ENCODE assay signal across 8 mouse cellular contexts in the genomic region with DNA sequence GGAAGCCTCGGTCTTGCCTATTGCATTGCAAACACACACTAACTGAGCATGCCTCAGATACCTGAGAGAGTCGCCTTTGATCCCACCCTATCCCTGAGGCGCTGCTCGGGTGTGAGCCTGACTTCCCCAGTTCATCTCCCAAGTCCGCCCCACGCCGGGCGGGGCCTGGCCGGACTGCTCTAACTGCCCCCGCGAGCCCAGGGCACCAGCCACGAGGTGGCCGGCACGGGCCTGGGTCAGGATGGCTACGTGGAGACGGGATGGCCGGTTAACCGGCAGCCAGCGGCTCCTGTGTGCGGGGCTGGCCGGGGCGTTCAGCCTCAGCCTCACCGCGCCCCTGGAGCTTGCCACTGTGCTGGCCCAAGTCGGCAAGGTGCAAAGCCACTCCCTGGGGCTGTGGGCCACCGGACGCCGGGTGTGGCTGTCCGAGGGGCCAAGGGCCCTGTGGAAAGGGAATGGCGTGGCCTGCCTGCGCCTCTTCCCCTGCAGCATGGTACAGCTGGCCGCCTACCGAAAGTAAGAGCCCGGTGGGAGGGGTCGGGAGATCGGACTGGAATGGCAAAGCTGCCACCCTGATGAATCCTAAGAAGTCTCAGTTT. TPM values are rescaled to one million over a fixed set of nuclear protein-coding genes. Genes with fewer than 3 reads are reported as not detected.
A peak's percentile ranks its signal among the peaks of the same experiment; 100 is the strongest.
DNase-seq lines count a peak whose midpoint lies in the region; ATAC-seq and TF ChIP-seq lines count a peak whose summit lies in the region.

Slc25a43 (plus strand) TSS at position 157 of the 599 bp plus-strand sequence.

- WGBS in forebrain, embryonic 11.5 days, result 16% methylated on average over 31 of the region's 36 CpGs
- WGBS in hindbrain, embryonic 15.5 days, result 19% methylated on average over 32 of the region's 36 CpGs
- WGBS in liver, embryonic 11.5 days, result 13% methylated on average over 36 of the region's 36 CpGs

- H3K9me3 ChIP-seq in forebrain, embryonic 11.5 days (ENCODE audit: control insufficient read depth, low read length), result no peaks in the 10 kb centered on the region
- no peaks in the 10 kb centered on the region for H3K9me3 ChIP-seq in hindbrain, embryonic 15.5 days
- no peaks in the 10 kb centered on the region for H3K9me3 ChIP-seq in liver, embryonic 11.5 days (ENCODE audit: control insufficient read depth, low read length)

- H3K79me2 ChIP-seq in myocyte (ENCODE audit: control insufficient read depth, insufficient read depth), result no peaks in the 10 kb centered on the region

- peak; percentile 14 to 25 for DNase-seq in B cell, adult 2 months
- peak; percentile 46 for DNase-seq in MN1 (ENCODE audit: low spot score)
- DNase-seq in forebrain, embryonic 11.5 days (ENCODE audit: low spot score), result peak; percentile 57
- peak; percentile 41 for DNase-seq in liver, embryonic 11.5 days (ENCODE audit: low spot score)
- no peak for DNase-seq in right cerebral cortex, postnatal 36 days (ENCODE audit: low spot score in 2 of 2)
- DNase-seq in right cerebral cortex, postnatal 4 days, result no peak

- no peaks in the 10 kb centered on the region for H3K27me3 ChIP-seq in forebrain, embryonic 11.5 days (ENCODE audit: control insufficient read depth, insufficient read depth, low read length)
- no peaks in the 10 kb centered on the region for H3K27me3 ChIP-seq in hindbrain, embryonic 15.5 days
- no peaks in the 10 kb centered on the region for H3K27me3 ChIP-seq in liver, embryonic 11.5 days (replicated peaks; ENCODE audit: control insufficient read depth, insufficient read depth, low read length)
- no peaks in the 10 kb centered on the region for H3K27me3 ChIP-seq in myocyte (ENCODE audit: control insufficient read depth, insufficient read depth, insufficient read length)

- no peak within 1 kb of the TSS for H3K27ac ChIP-seq in forebrain, embryonic 11.5 days (ENCODE audit: low read depth, low read length)
- no peak within 1 kb of the TSS for H3K27ac ChIP-seq in hindbrain, embryonic 15.5 days (replicated peaks)
- no peak within 1 kb of the TSS for H3K27ac ChIP-seq in liver, embryonic 11.5 days (ENCODE audit: low read depth, low read length)

- H3K36me3 ChIP-seq in forebrain, embryonic 11.5 days (ENCODE audit: control insufficient read depth, insufficient read depth, low read length), result no peaks in the 10 kb centered on the region
- H3K36me3 ChIP-seq in hindbrain, embryonic 15.5 days, result no peaks in the 10 kb centered on the region
- no peaks in the 10 kb centered on the region for H3K36me3 ChIP-seq in liver, embryonic 11.5 days (ENCODE audit: control insufficient read depth, insufficient read depth, low read length)
- H3K36me3 ChIP-seq in myocyte (ENCODE audit: control insufficient read depth, insufficient read depth), result no peaks in the 10 kb centered on the region

- peak within 1 kb of the TSS; percentile 65 for H3K4me2 ChIP-seq in forebrain, embryonic 11.5 days (ENCODE audit: low read depth, low read length, severe bottlenecking)
- peak within 1 kb of the TSS; percentile 82 for H3K4me2 ChIP-seq in hindbrain, embryonic 15.5 days
- peak within 1 kb of the TSS; percentile 80 for H3K4me2 ChIP-seq in liver, embryonic 11.5 days
- H3K4me2 ChIP-seq in myocyte (ENCODE audit: low read depth), result peak within 1 kb of the TSS; percentile 62

- H3K4me1 ChIP-seq in forebrain, embryonic 11.5 days (replicated peaks; ENCODE audit: control insufficient read depth, insufficient read depth, low read length), result no peaks in the 10 kb centered on the region
- H3K4me1 ChIP-seq in hindbrain, embryonic 15.5 days (replicated peaks), result peaks cover 7% of the 10 kb centered on the region; the same call in 1 of the 2 replicates
- H3K4me1 ChIP-seq in liver, embryonic 11.5 days (replicated peaks; ENCODE audit: control insufficient read depth, insufficient read depth, low read length), result no peaks in the 10 kb centered on the region

- H3K4me3 ChIP-seq in forebrain, embryonic 11.5 days (ENCODE audit: low read depth, low read length), result peak within 1 kb of the TSS; percentile 29
- peak within 1 kb of the TSS; percentile 39 for H3K4me3 ChIP-seq in hindbrain, embryonic 15.5 days
- peak within 1 kb of the TSS; percentile 53 for H3K4me3 ChIP-seq in liver, embryonic 11.5 days (ENCODE audit: low read depth, low read length)
- H3K4me3 ChIP-seq in myocyte, result peak within 1 kb of the TSS; percentile 11

- TF ChIP-seq POLR2A in myocyte (IDR thresholded peaks at IDR 0.05; ENCODE audit: insufficient read length, low read depth), result peak; percentile 26

- 0 out of 2 replicates have a peak, but pooled peaks have one; percentile 24 for ATAC-seq in forebrain, embryonic 11.5 days (replicated peaks; ENCODE audit: low FRiP score)
- peak; percentile 76; the same call in 1 of the 2 replicates for ATAC-seq in hindbrain, embryonic 15.5 days (ENCODE audit: low FRiP score, low read depth)
- ATAC-seq in liver, embryonic 11.5 days (replicated peaks; ENCODE audit: low FRiP score), result peak; percentile 51; the same call in 1 of the 2 replicates

- H3K9ac ChIP-seq in forebrain, embryonic 11.5 days (ENCODE audit: low read length), result peak within 1 kb of the TSS; percentile 61
- H3K9ac ChIP-seq in hindbrain, embryonic 15.5 days, result peak within 1 kb of the TSS; percentile 49
- peak within 1 kb of the TSS; percentile 68 for H3K9ac ChIP-seq in liver, embryonic 11.5 days (ENCODE audit: low read depth, low read length)

- no peak within 1 kb of the TSS for H3ac ChIP-seq in myocyte (ENCODE audit: control insufficient read depth, insufficient read length)

TF ChIP-seq in myocyte, 11 proteins besides CTCF, POLR2A, EP300 and RAD21:
- TF ChIP-seq CEBPB (IDR thresholded peaks at IDR 0.05; ENCODE audit: insufficient read depth, poor library complexity, severe bottlenecking), result no peak
- no peak for TF ChIP-seq MAX (IDR thresholded peaks at IDR 0.05; ENCODE audit: low read depth)
- no peak for TF ChIP-seq USF1 (IDR thresholded peaks at IDR 0.05; ENCODE audit: low read depth)
- no peak for TF ChIP-seq E2F4 (IDR thresholded peaks at IDR 0.05; ENCODE audit: insufficient read depth)
- TF ChIP-seq REST (IDR thresholded peaks at IDR 0.05; ENCODE audit: insufficient read depth, insufficient read length), result no peak
- TF ChIP-seq POLR2AphosphoS2 (IDR thresholded peaks at IDR 0.05; ENCODE audit: insufficient read length, low read depth), result no peak

RNA-seq across cellular contexts. Expression of gene Slc25a43, which starts in this region (rescaled TPM):
- polyA plus RNA-seq in forebrain, embryonic 11.5 days (2014; fragmentation: Nextera tagmentation; extraction: Ambion mirVana), result 0.57 and 0.68 TPM in 2 replicates
- 0.44 and 1.3 TPM in 2 replicates for polyA plus RNA-seq in hindbrain, embryonic 15.5 days (2015; fragmentation: Nextera tagmentation; extraction: Ambion mirVana)
- 1.7 and 2.0 TPM in 2 replicates for polyA plus RNA-seq in liver, embryonic 11.5 days (2014; fragmentation: Nextera tagmentation; extraction: Ambion mirVana)
- 1.1 TPM for polyA plus RNA-seq in myocyte (2012; fragmentation: generic; extraction: Trizol)

Comparison
In these comparisons a context has a peak if more than half of its experiments do, and no peak if none do; other contexts are left out.
1. Peak in DNase-seq, ATAC-seq, H3K4me3 ChIP-seq, H3K9ac ChIP-seq and H3K4me2 ChIP-seq in forebrain, embryonic 11.5 days; RNA of the gene not detected or under 1 TPM.
2. DNase-seq: peak in B cell, adult 2 months (2 of 2), MN1 (single experiment) and liver, embryonic 11.5 days (single experiment); none in right cerebral cortex, postnatal 36 days (0 of 2) and right cerebral cortex, postnatal 4 days (single experiment).
3. ATAC-seq: peak in every context shown above with its lines; median percentile 76 in hindbrain, embryonic 15.5 days; 51 in liver, embryonic 11.5 days; 24 in forebrain, embryonic 11.5 days.
4. Peak in every context shown above with its lines, with median percentiles within 50 percentile points of each other: H3K4me2 ChIP-seq, H3K4me3 ChIP-seq and H3K9ac ChIP-seq.